Mouse (Mus musculus): ENCODE data around the gene Gtf2i. TPM values are rescaled to one million over a fixed set of nuclear protein-coding genes. Genes with fewer than 3 reads are reported as not detected.
A peak's percentile ranks its signal among the peaks of the same experiment; 100 is the strongest.

Gtf2i gene
- total and polyA plus RNA-seq, 3 experiments = 67.8 to 210 (median 187) TPM

DNA sequence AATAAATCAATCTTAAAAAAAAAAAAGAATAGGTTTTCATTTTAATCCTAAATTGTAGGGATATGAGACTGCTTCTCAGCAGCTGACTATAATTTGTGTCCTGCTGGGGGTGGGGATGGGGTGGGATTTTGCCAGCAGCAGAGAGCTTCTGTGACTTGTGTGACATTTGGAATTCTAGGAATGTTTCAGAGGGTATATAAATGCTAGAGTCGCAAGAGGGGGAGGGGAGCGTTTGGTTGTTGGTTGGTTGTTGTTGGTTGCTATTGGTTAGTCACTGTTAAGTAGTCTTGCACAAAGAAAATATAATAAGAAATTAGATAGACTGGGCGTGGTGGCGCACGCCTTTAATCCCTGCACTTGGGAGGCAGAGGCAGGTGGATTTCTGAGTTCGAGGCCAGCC, 4.3 kb upstream of the Gtf2i start:
- no peaks in the 10 kb centered on the region; the same call in 1 of the 2 replicates for H3K4me1 ChIP-seq (ENCODE audit: control insufficient read depth, insufficient read depth, low read length)
- no peak overlapping the region for H3K27ac ChIP-seq
- no peak for DNase-seq
- WGBS = 86% methylated on average over 6 of the region's 6 CpGs
- H3K79me2 ChIP-seq (replicated peaks; ENCODE audit: control insufficient read depth, insufficient read depth, low read length) = no peaks in the 10 kb centered on the region
- intact Hi-C loops (cut with DNase I) = no loop called here
- no peaks in the 10 kb centered on the region for H3K27me3 ChIP-seq (ENCODE audit: control insufficient read depth, insufficient read depth, low read length)
- no peak overlapping the region for H3K4me3 ChIP-seq
- no peak overlapping the region for H3K9ac ChIP-seq (ENCODE audit: low read depth, low read length)
- TF ChIP-seq CTCF (IDR thresholded peaks at IDR 0.05) = no peak
- peaks cover 2% of the 10 kb centered on the region; the same call in 1 of the 2 replicates for H3K36me3 ChIP-seq (ENCODE audit: control insufficient read depth, insufficient read depth, low read length)

DNA sequence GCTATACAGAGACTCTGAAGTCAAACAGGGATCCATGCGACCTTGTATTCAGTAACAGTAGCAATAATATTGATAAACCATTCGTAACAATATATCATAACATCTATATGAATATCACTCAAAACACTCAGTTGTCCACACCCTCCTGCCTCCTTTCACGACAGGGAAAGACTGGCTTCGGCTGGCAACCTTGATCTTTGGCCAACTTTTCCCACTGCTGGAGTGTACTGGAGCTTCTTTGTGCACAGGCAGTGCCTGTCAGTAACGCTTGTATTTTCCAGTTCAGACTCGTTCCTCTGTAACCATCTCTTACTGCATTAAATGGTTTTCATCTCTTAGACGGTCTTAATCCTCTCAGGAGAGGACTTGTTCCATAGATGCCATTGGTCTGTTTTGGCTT, 2.2 kb upstream of the Gtf2i start:
- Histone ChIP-seq H3K4me3 (no peak overlapping the region), H3K27ac (no peak overlapping the region; the same call in 1 of the 2 replicates), H3K36me3 (ENCODE audit: control insufficient read depth, insufficient read depth, low read length) (peaks cover 2% of the 10 kb centered on the region), H3K27me3 (ENCODE audit: control insufficient read depth, insufficient read depth, low read length) (no peaks in the 10 kb centered on the region), H3K79me2 (replicated peaks; ENCODE audit: control insufficient read depth, insufficient read depth, low read length) (no peaks in the 10 kb centered on the region), H3K4me1 (ENCODE audit: control insufficient read depth, insufficient read depth, low read length) (peaks cover 3% of the 10 kb centered on the region), H3K9ac (ENCODE audit: low read depth, low read length) (no peak overlapping the region)
- WGBS = 54% methylated on average over 7 of the region's 7 CpGs
- intact Hi-C loops (cut with DNase I) = no loop called here
- TF ChIP-seq CTCF (IDR thresholded peaks at IDR 0.05) (no peak), EP300 (IDR thresholded peaks at IDR 0.05; ENCODE audit: insufficient read depth, low read depth, low read length) (no peak), POLR2A (IDR thresholded peaks at IDR 0.05; ENCODE audit: insufficient read depth, low read depth, low read length) (no peak)
- DNase-seq = no peak

DNA sequence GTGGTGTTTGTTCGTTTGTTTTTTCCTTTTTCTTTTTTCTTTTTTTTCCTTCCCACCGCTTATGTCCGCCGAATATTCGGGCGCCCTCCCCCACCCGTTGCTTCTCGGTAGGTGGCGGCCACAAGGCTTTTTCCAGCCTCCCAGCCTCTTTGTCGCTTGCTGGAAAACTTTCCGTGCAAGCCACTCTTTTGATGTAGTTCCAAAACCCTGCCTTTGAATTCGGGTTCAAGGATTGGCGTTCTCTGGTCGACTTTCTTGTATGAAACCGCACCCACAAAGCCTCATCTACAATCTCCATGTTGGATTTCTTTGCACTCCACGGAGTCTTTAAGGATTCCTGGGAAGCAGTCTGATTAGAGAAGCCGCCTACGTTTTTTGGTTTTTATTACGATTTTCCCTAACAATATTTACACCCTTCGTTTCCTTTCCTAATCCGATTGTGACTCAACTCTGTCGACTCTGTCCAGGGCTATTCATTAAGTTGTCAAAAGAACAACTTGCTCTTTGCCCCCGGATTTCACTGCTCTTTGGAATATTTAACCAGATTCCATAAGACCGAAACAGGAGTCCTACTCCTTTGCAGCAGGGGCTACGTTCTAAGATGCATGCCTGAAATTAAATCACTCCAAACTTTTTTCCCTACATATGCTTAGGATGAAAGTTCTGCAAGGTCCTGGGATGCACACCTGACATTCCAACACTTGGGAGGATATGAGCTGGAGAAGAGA, 1.2 kb upstream of the Gtf2i start:
- peak overlapping the region; percentile 60 for H3K9ac ChIP-seq (ENCODE audit: low read depth, low read length)
- DNase-seq = peak; percentile 62 to 64
- H3K79me2 ChIP-seq (replicated peaks; ENCODE audit: control insufficient read depth, insufficient read depth, low read length) = no peaks in the 10 kb centered on the region
- H3K4me3 ChIP-seq = peak overlapping the region; percentile 62
- H3K27ac ChIP-seq = peak overlapping the region; percentile 97
- H3K36me3 ChIP-seq (ENCODE audit: control insufficient read depth, insufficient read depth, low read length) = peaks cover 2% of the 10 kb centered on the region
- TF ChIP-seq POLR2A (IDR thresholded peaks at IDR 0.05; ENCODE audit: insufficient read depth, low read depth, low read length) (no peak; the same call in 1 of the 2 replicates), CTCF (IDR thresholded peaks at IDR 0.05) (peak; percentile 47), EP300 (IDR thresholded peaks at IDR 0.05; ENCODE audit: insufficient read depth, low read depth, low read length) (0 out of 2 replicates have a peak, but pooled peaks have one; percentile 37)
- 3% methylated on average over 25 of the region's 25 CpGs for WGBS
- peaks cover 5% of the 10 kb centered on the region for H3K4me1 ChIP-seq (ENCODE audit: control insufficient read depth, insufficient read depth, low read length)
- no peaks in the 10 kb centered on the region for H3K27me3 ChIP-seq (ENCODE audit: control insufficient read depth, insufficient read depth, low read length)
- intact Hi-C loops (cut with DNase I) = no loop called here

DNA sequence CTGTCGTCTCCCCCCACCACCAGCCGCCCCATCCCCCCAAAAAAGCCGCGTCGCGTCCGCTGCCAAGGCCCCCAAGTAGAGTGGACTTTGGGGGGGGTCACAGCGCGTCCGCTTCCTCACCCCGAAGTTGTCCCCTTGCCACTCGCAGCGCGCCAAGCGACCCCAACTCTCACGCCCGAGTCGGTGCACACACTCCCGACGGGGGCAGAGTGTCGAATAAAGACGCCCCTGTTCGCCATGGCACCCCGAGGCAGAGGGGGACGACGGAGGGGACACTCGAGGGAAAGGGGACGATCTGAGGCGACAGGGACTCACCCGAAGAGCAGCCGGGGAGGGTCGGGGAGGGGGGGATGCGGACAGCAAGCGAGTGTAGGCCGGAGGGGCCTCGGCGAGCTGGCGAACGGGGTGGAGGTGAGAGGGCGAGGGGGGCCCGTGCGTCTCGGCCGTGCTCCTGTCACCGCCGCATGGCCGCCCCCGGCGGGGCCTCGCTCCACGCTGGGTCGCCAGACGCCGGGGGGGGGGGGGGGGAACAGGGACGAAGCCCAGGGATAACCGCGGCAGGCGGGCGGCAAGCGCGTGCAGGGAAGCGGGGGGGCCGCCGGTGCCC, 389 bp downstream of the Gtf2i start:
- Histone ChIP-seq H3K79me2 (replicated peaks; ENCODE audit: control insufficient read depth, insufficient read depth, low read length) (0 out of 2 replicates have a peak, but pooled peaks cover 2% of the 10 kb centered on the region), H3K27me3 (ENCODE audit: control insufficient read depth, insufficient read depth, low read length) (no peaks in the 10 kb centered on the region), H3K4me3 (peak overlapping the region; percentile 87), H3K4me1 (ENCODE audit: control insufficient read depth, insufficient read depth, low read length) (peaks cover 5% of the 10 kb centered on the region), H3K9ac (ENCODE audit: low read depth, low read length) (peak overlapping the region; percentile 98), H3K27ac (peak overlapping the region; percentile 97), H3K36me3 (ENCODE audit: control insufficient read depth, insufficient read depth, low read length) (peaks cover 2% of the 10 kb centered on the region)
- intact Hi-C loops (cut with DNase I) = no loop called here
- 1% methylated on average over 47 of the region's 64 CpGs for WGBS
- TF ChIP-seq POLR2A (IDR thresholded peaks at IDR 0.05; ENCODE audit: insufficient read depth, low read depth, low read length) (no peak), CTCF (IDR thresholded peaks at IDR 0.05) (no peak)
- peak in 1 of 2 experiments; percentile 80 for DNase-seq

DNA sequence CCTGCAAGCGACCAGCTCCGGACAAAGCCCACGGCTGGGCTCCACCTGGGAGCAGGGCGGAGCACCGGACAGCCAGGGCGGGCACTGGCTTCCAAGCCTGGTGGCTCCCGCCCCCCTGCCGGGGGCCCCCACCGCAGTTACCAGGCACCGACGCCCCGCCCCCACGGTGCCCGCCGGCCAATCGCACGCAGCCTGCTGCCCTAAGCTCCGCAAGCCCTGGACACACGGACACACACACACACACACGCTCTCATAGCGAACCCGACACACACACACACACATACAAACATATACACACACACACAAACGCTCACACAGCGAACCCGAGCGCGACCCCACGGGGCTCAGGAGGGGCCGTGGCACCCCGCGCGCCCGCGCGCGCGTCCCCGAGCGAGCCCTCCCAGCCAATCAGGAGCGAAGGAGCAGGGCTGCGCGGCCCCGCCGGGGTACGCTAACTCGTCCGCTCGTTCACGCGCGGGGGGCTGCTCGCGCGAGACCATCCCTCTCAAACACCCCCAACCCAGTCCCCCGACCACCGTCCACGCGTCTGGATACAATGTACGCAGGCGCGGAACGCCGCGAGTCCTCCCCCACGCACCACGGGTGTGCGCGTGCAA, 1.0 kb downstream of the Gtf2i start:
- Histone ChIP-seq H3K9ac (ENCODE audit: low read depth, low read length) (peak overlapping the region; percentile 98), H3K4me3 (peak overlapping the region; percentile 87), H3K27me3 (ENCODE audit: control insufficient read depth, insufficient read depth, low read length) (no peaks in the 10 kb centered on the region), H3K27ac (peak overlapping the region; percentile 97), H3K36me3 (ENCODE audit: control insufficient read depth, insufficient read depth, low read length) (peaks cover 2% of the 10 kb centered on the region), H3K79me2 (replicated peaks; ENCODE audit: control insufficient read depth, insufficient read depth, low read length) (0 out of 2 replicates have a peak, but pooled peaks cover 2% of the 10 kb centered on the region), H3K4me1 (ENCODE audit: control insufficient read depth, insufficient read depth, low read length) (peaks cover 5% of the 10 kb centered on the region)
- peak; percentile 96 to 98 for DNase-seq
- under 1% methylated on average over 68 of the region's 68 CpGs for WGBS
- TF ChIP-seq POLR2A (IDR thresholded peaks at IDR 0.05; ENCODE audit: insufficient read depth, low read depth, low read length) (peak; percentile 84), CTCF (IDR thresholded peaks at IDR 0.05) (no peak), EP300 (IDR thresholded peaks at IDR 0.05; ENCODE audit: insufficient read depth, low read depth, low read length) (peak; percentile 31)
- intact Hi-C loops (cut with DNase I) = no loop called here

All from heart, adult 2 months (tissue).